Mouse (Mus musculus) erythroblast, embryonic 14.5 days (primary cell): ENCODE measurements around the gene Tuba8. TPM values are rescaled to one million over a fixed set of nuclear protein-coding genes. Genes with fewer than 3 reads are reported as not detected.
A peak's percentile ranks its signal among the peaks of the same experiment; 100 is the strongest.

Experiments
- H3K27me3 ChIP-seq: 2 replicates; pipeline ENCODE4 v1.6.1; 2012; ENCODE audit warnings: inconsistent platforms; ENCODE audit not compliant: control insufficient read depth
- H3K36me3 ChIP-seq: 2 replicates; pipeline ENCODE4 v1.6.1; 2012; ENCODE audit warnings: mild to moderate bottlenecking, inconsistent platforms; ENCODE audit not compliant: control insufficient read depth
- H3K4me1 ChIP-seq: 2 replicates; pipeline ENCODE4 v1.6.1; 2012; ENCODE audit warnings: inconsistent platforms; ENCODE audit not compliant: control insufficient read depth
- H3K4me3 ChIP-seq: replicated peaks from 2 replicates; pipeline ENCODE3; 2012; ENCODE audit warnings: moderate library complexity, mild to moderate bottlenecking, inconsistent platforms
- H3K9me3 ChIP-seq: 2 replicates; pipeline ENCODE4 v1.6.1; 2012; ENCODE audit warnings: low read length, inconsistent platforms, mixed read lengths; ENCODE audit not compliant: control insufficient read depth
- GATA1 ChIP-seq: IDR thresholded peaks from 2 replicates; pipeline ENCODE4 v1.6.1; 2012; ENCODE audit warnings: low read length, inconsistent platforms, mixed read lengths
- TAL1 ChIP-seq: IDR thresholded peaks from 3 replicates; pipeline ENCODE4 v1.6.1; 2012; ENCODE audit warnings: low read length, inconsistent platforms, mixed read lengths
- polyA plus RNA-seq: library from polyadenylated mRNA; stranded (reverse); fragments of >175 nt; gene quantifications from 2 replicates; pipeline ENCODE4 v1.2.3, GENCODE M21; 2012

Tuba8 gene
- polyA plus RNA-seq, 1 experiment: 0.01 TPM

GRCm38 (mm10) chr6:121194061-121194955, 16.2 kb upstream of the Tuba8 start:
- peaks cover 22% of the 10 kb centered on the region for H3K36me3 ChIP-seq
- no peaks in the 10 kb centered on the region for H3K9me3 ChIP-seq
- no peaks in the 10 kb centered on the region for H3K27me3 ChIP-seq
- H3K4me1 ChIP-seq: no peaks in the 10 kb centered on the region
- TF ChIP-seq TAL1 (no peak), GATA1 (no peak)
- no peak overlapping the region for H3K4me3 ChIP-seq

DNA sequence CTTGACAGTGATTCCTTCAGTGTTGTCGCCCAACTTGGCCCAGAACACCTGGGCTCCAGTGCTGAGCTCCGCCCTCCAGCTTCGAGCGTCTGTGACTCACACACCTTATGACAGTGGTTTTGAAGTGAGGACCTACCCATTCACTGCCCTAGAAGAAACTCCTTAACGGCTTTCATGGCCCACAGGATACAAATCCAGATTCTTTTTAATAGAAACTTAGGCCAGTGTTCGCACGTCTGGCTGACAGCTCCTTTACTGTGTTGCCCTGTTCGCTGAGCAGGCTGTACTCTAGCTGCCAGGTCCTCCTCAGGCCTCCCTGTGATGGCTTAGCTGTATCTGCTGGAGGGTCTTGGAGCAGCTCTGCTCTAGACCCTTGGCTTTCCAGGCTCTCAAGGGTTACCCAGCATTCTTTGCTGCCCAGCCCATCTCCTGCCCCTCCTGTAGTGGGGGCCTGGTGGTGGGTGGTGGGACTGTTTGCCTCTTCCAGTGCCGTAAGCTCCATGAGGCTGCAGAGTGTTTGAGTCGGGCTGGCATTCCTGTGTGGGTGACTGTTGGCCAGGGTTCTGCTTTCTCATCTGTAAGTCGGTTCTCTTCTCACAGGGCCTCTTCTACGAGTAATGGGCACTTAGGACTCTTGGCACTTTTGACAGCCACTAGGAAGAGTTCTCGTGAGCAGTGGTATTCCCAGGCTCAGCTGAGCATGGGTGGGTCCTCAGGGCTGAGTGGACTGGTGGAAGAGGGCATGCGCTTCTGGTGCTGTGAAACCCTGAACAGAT, 15.4 kb upstream of the Tuba8 start:
- Histone ChIP-seq H3K4me3 (no peak overlapping the region), H3K9me3 (no peaks in the 10 kb centered on the region), H3K27me3 (no peaks in the 10 kb centered on the region), H3K4me1 (no peaks in the 10 kb centered on the region), H3K36me3 (peaks cover 16% of the 10 kb centered on the region)
- TF ChIP-seq TAL1 (no peak), GATA1 (no peak)

- Histone ChIP-seq H3K36me3 (peaks cover 10% of the 10 kb centered on the region), H3K4me1 (no peaks in the 10 kb centered on the region), H3K9me3 (no peaks in the 10 kb centered on the region), H3K4me3 (no peak overlapping the region), H3K27me3 (no peaks in the 10 kb centered on the region)
- TF ChIP-seq GATA1 (no peak), TAL1 (no peak)
Measured at GRCm38 (mm10) chr6:121197807-121198365, 12.6 kb upstream of the Tuba8 start.

DNA sequence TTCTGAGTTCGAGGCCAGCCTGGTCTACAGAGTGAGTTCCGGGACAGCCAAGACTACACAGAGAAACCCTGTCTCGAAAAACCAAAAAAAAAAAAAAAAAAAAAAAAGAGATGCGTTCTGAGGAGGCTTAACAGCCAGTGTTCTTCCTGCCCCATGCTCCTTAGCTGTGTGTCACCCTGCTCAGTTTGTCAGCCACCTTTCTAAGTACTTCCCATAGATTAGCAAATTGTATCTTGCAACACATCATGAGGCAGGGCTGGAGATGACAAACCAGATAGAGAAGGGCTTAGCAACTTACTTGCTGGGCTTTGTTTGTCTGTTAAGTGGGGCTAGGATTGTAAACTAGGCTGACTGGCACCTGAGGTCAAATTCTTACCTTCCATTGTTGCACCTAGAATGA, 10.0 kb upstream of the Tuba8 start:
- Histone ChIP-seq H3K4me1 (no peaks in the 10 kb centered on the region), H3K27me3 (no peaks in the 10 kb centered on the region), H3K9me3 (no peaks in the 10 kb centered on the region), H3K36me3 (peaks cover under 1% of the 10 kb centered on the region), H3K4me3 (no peak overlapping the region)
- TF ChIP-seq GATA1 (no peak), TAL1 (no peak)

GRCm38 (mm10) chr6:121202026-121202425, 8.5 kb upstream of the Tuba8 start:
- no peak overlapping the region for H3K4me3 ChIP-seq
- no peaks in the 10 kb centered on the region for H3K36me3 ChIP-seq
- H3K4me1 ChIP-seq: no peaks in the 10 kb centered on the region
- TF ChIP-seq TAL1 (no peak), GATA1 (no peak)
- H3K27me3 ChIP-seq: no peaks in the 10 kb centered on the region
- H3K9me3 ChIP-seq: no peaks in the 10 kb centered on the region

DNA sequence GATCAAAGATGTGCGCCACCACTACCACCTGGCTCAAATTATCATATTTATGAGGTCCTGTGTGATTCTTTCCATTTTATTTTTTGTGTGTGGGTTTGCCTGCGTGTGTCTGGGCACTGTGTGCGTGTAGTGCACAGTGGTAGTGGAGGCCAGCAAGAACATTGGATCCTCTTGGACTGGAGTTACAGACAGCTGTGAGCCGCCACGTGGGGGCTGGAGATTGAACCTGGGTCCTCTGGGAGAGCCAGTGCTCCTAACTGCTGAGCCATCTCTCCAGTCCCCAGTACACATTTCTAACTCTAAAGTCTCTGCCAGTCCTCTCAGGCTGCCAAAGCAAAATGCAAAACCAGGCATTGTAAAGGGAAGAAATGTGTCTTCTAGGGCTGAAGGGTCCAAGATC, 4.0 kb upstream of the Tuba8 start:
- peaks cover 3% of the 10 kb centered on the region; the same call in 1 of the 2 replicates for H3K9me3 ChIP-seq
- no peak overlapping the region for H3K4me3 ChIP-seq
- no peaks in the 10 kb centered on the region for H3K36me3 ChIP-seq
- H3K27me3 ChIP-seq: peaks cover 25% of the 10 kb centered on the region
- TF ChIP-seq TAL1: no peak
- TF ChIP-seq GATA1: no peak
- no peaks in the 10 kb centered on the region; the same call in 1 of the 2 replicates for H3K4me1 ChIP-seq

- peaks cover 50% of the 10 kb centered on the region for H3K27me3 ChIP-seq
- no peak for TF ChIP-seq TAL1
- no peak for TF ChIP-seq GATA1
- H3K9me3 ChIP-seq: peaks cover 3% of the 10 kb centered on the region; the same call in 1 of the 2 replicates
- no peak overlapping the region for H3K4me3 ChIP-seq
- no peaks in the 10 kb centered on the region for H3K36me3 ChIP-seq
- H3K4me1 ChIP-seq: no peaks in the 10 kb centered on the region; the same call in 1 of the 2 replicates
Measured at GRCm38 (mm10) chr6:121209584-121209983, 912 bp upstream of the Tuba8 start.

DNA sequence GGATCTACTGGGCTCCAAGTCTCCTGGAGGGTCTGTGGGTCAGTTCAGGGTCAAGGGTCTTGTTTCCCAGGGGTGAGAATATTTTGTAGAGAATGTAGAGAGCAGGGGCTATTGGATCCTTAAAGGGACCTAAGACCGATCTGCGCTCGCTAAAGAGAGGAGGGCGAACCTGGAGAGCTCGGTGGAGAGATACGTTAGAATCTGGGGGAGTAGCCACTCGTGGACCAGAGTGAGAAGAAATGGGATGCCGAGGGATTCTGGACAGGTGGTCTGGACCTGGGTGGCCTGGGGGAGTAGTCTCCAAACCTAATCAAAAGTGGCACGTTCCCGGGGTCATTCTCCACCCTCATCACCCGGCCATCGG, 412 bp downstream of the Tuba8 start:
- Histone ChIP-seq H3K4me3 (peak overlapping the region; percentile 17), H3K4me1 (no peaks in the 10 kb centered on the region; the same call in 1 of the 2 replicates)

GRCm38 (mm10) chr6:121211743-121212142, 1.2 kb downstream of the Tuba8 start:
- Histone ChIP-seq H3K4me1 (no peaks in the 10 kb centered on the region; the same call in 1 of the 2 replicates), H3K36me3 (no peaks in the 10 kb centered on the region), H3K27me3 (peaks cover 58% of the 10 kb centered on the region), H3K9me3 (peaks cover 3% of the 10 kb centered on the region; the same call in 1 of the 2 replicates), H3K4me3 (no peak overlapping the region)
- no peak for TF ChIP-seq TAL1
- TF ChIP-seq GATA1: no peak

More for the DNA sequence above, 412 bp downstream of the Tuba8 start:
- Histone ChIP-seq H3K9me3 (peaks cover 3% of the 10 kb centered on the region; the same call in 1 of the 2 replicates), H3K36me3 (no peaks in the 10 kb centered on the region), H3K27me3 (peaks cover 58% of the 10 kb centered on the region)
- TF ChIP-seq TAL1: no peak
- TF ChIP-seq GATA1: no peak
